Mouse (Mus musculus) lung, postnatal 0 days (tissue): Measurements from ENCODE around the gene Aoc3.

Experiments used
- CTCF ChIP-seq: IDR thresholded peaks from 2 replicates; pipeline ENCODE4 v1.5.1; 2016; ENCODE audit warnings: antibody characterized with exemption, mild to moderate bottlenecking
- EP300 ChIP-seq: IDR thresholded peaks from 2 replicates; pipeline ENCODE4 v1.6.1; 2016; ENCODE audit warnings: antibody characterized with exemption, mild to moderate bottlenecking, control low read depth

DNA sequence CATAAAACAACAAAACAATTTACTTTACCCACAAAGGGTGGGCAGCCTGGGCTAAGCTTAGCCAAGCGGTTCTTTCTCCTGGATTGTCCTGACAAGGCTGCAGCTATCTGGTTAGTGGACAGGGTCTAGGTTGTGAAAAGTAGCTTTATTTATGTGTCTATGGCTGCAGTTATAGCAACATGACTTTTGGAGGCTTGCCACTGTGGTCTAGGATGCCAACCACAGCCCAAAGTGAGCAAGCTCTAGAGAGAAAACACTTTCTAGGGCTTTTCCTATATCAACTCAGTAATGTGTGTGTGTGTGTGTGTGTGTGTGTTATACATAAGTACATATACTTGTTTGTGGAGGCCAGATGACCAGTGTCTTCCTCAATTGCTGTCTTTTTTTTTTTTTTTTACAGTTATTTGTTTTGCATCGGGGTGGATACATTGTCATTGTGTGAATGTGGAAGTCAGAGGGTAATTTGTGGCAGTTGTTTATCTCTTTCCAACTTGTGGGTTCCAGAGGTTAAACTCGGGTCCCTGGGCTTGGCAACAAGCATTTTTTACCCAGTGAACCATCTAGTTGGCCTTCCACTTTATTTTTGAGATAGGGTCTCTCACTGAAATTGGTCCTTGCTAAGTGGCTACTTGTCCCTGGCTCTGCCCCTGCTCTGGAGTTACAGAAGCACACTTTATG lies 27.2 kb downstream of the Aoc3 start:
- no peak for TF ChIP-seq CTCF
- no peak for TF ChIP-seq EP300
